Mouse (Mus musculus) liver, adult 2 months (tissue): ENCODE results near the gene Abcc5.

Source experiments
- CTCF ChIP-seq: fragments of 200-500 bp; IDR thresholded peaks from 2 replicates; pipeline ENCODE4 v1.5.1; 2011; ENCODE audit warnings: low read depth, low read length, control low read depth
- POLR2A ChIP-seq: fragments of 200-500 bp; IDR thresholded peaks from 2 replicates; pipeline ENCODE4 v1.6.1; 2011; ENCODE audit warnings: low read length, control low read depth; ENCODE audit not compliant: insufficient read depth; ENCODE audit errors: extremely low read depth

GRCm38 (mm10) chr16:20464725-20465124 lies 38.5 kb upstream of the Abcc5 start:
- TF ChIP-seq CTCF (no peak), POLR2A (no peak)
